Mouse (Mus musculus): ENCODE measurements around the gene Fbxl18. TPM values are rescaled to one million over a fixed set of nuclear protein-coding genes. Genes with fewer than 3 reads are reported as not detected.

Gene Fbxl18
- 10 to 100 TPM; 14.0 to 18.5 (median 15.1) TPM for total RNA-seq (2022)

DNA sequence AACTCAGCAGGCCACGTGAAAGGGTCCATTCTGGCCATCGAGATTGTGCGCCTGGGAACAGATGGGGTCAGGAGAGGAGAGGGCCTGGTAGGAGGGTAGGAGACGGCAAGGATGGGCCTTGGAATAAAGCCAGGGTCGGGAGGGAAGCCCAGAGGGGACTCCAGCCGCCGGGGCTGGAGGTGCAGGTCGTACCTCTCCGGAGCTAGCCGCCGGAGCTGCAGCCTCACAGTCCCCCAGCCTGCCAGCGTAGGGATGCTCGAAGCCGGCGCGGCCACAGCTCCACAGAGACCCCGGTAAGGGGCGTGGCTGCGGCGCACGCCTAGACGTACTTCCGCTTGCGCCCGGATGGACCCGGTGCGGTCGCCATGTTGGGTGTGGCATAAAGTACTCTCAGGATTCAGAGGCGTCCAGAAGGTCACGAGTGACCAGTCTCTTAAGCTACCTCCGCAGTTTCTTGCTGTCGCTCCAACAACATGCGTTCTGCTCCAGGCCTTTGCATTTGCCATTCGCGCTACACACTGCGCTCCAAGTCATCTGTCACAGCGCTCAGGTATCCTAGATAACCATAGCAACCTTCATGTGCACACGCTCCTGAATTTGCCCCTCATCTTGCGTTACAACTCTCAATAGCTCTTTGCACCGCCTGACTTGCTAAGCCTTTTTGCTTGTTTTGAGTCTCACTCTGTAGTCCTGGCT is at the start of gene Fbxl18:
Gene Fbxl18, minus strand, starts transcription at position 504 of the 696 bp plus-strand sequence.
- peak; percentile 85 for DNase-seq

DNA sequence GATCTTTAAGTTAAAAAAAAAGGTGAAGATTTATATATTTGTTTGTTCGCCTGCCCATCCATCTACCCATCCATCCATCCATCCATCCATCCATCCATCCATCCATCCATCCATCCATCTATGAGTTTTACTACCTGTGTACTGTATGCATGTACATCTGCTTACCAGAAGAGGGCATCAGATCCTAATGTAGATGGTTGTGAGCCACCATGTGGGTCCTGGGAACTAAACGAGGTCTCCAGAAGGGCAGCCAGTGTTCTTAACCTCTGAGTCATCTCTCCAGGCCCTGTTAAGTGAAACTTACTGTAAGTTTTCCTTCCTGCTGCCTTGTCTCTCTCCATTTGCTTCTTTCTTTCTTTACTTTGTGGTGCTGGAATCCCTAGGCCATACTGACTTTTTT is 45.2 kb upstream of the Fbxl18 start:
- no peak for DNase-seq

DNA sequence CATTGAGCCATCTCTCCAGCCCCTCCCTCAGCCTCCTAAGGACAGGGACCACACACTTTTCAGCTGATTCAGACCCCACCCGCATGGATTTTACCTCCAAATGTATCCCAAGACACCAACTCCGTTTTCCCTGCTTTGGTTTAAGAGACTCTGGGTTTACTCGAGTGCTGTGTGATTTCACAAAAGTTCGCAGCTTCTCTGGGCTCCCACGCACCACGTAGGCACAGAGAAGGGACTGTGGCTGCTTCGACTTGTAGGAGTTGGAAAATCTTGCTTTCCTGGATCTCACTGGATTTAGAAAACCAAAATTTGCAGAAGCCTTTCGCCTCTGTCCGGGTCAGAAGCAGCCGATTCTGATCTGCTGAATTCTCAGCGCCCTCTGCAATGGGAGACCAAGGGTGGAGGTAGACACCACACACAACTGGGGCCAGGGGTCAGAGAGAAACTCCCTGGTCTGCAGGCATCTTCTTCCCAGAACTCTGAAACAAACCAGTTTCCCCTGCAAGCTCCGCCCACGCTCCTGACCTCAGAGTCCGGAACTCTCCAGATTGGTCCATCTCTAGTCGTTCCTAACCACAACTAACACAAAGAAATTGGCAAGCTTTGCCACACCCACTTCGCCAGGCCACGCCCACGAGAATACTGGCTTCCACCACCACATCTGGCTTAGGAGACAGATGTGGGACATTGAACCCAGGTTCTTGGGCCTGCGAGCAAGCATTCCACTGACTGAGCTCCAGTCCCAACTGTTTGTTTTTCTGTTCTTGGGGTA is 42.9 kb upstream of the Fbxl18 start:
- DNase-seq: no peak

DNA sequence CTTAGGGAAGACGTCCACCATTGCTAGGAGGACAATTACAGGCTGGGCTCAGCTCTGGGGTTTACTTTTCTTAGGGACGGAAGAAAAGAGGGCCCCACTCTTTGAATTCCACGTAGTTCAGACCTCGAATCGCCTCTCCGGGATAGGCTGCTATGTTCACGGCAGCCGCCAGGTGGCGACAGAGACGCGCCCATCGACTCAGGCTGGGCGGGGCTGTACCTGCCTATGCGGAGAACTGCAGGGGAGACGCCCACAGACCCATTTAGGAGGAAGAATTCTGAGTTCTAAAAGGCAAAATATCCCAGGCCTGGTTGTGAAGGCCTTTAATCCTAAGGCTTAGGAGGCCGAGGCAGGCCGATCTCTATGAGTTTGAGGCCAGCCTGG is 41.1 kb upstream of the Fbxl18 start:
- peak; percentile 65 for DNase-seq

DNA sequence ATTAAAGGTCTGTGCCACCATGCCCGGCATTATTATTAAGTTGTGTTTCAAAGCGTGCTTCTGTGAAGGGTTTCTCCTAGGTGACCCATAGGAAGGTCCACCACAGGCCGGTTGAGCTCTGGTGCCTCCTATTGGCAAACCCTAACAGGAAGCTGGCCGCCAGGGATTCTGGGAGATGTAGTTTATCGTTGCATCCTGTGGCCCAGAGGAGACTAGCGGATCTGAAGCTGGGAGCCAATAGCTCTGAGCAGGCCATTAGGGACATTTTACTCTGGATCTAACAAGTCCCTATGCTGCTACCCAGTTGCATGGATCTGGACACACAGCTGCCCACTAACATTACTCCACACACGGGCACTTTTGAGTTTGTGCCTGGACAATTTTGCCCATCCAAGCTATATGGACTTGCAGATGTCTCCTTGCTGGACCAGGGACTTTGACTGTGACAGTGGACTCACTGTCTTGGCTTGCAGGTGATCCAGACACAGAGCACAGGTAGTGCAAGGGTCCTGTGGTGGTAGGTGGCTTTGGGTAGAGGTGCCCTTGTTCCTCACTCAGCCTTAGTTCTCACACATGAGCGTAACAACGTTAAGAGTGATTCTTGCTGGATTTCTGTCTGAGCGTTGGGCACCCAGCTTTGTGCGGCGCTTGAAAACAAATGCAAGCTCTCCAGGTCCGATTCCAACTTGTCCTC is 40.6 kb upstream of the Fbxl18 start:
- peak; percentile 78 for DNase-seq

DNA sequence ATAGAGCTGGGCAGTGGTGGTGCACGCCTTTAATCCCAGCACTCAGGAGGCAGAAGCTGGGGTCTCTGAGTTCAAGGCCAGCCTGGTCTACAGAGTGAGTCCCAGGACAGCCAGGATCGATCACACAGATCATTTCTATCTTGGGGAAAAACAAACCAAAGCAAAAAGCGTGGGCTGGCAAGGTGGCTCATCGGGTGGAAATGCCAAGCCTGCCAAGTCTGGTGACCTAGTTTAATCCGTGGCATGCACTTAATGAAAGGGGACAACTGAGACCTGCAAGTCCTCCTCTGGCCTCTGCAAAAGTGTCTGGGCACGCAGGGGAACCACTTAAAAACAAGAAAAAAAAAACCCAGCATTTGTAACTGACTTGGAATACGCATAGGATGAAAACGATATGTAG is 37.5 kb upstream of the Fbxl18 start:
- no peak for DNase-seq

DNA sequence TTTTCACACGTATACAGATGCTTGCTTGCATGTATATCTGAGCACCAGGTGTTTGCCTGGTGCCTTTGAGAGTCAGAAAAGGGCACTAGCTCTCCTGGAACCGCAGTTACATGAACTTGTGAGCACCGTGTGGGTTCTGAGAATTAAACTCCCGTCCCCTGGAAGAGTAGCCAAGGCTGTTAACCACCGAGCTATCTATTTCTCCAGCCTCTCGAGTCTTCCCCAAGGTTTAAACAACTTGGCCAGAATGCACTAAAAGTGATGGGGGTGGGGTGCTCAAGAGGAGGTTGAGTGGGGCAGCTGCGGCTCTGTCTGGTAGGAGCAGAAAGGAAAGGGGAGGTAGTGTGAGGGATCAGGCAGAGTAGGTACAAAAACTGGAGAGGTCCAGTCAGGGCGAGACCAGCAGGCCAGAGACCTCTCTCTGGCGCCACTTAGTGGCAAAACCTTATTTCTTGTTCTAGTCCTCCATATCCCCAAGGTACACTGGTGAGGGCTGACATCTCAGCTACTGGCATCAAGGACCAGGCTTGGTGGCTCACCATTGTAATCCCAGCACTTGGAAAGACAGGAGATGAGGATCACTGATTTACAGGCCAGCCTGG is 37.0 kb upstream of the Fbxl18 start:
- peak; percentile 76 for DNase-seq

DNA sequence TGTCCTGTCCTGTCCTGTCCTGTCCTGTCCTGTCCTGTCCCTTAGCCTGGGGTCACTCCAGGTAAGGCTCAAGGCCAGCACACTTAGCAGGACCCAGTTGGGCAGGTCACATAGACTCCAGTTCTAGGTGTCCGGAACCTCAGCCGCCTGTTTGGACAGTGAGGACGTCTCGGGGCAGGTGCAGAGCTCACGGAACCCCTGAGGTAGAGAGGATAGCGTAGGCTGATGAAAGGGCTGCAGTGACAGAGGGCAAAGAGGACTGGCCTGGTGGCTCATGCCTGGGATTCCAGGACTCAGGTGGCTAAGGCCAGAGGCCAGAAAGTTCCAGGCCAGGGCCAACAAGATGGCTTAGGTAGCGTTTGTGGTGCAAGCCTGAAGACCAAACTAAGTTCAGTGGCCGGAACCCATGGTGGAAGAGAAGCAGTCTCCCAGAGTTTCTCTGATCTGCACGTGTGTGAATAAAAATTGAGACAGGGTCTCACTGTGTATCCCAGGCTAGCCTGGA is 36.1 kb upstream of the Fbxl18 start:
- no peak for DNase-seq

DNA sequence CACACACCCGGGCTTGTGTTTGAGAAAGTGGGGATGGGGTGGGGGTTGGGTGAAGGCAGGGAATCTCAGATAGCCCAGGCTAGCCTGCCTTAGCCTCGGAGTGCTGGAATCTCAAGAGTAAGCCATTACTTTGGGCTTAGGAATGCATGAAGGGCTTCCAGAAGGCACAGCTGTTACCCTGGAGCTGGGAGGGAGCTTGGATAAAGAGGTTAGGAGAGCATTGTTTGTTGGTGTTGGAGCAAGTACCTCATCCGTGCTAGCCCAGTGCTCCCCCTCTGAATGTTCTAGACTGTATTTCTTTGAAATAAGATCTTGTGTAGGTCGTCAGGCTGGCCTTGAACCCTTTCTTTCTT is 34.2 kb upstream of the Fbxl18 start:
- no peak for DNase-seq

DNA sequence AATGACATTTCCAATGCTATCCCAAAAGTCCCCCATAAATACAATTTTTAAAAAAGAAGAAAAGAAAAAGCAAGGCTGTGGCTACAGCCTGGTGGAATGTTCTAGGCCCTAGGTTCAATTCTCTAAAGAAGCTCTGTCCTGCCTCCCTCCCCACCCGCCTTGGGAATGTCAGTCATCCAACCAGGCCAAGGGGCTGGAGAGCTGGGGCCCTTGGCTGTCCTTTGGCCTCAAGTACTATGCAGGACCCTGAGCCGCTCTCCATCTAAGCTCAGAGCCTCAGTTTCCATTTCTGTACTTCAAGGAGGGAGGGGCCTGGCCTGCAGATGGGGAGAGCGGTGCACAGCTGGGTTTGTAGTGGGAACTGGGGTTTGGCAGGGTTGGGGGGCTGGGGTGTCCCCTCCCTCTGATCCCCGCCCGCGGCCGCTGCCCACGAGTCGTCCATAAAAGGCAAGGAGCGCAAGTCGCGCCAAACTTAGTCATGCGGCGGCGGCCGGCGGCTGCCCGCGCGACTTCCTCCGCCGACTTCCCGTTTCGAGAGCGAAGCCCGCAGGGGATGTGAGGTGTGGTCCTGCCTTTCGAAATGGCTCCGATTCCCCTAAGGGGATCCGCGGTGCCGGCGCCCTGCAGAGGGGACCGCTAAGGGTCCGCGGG is 33.7 kb upstream of the Fbxl18 start:
- peak; percentile 83 for DNase-seq

DNA sequence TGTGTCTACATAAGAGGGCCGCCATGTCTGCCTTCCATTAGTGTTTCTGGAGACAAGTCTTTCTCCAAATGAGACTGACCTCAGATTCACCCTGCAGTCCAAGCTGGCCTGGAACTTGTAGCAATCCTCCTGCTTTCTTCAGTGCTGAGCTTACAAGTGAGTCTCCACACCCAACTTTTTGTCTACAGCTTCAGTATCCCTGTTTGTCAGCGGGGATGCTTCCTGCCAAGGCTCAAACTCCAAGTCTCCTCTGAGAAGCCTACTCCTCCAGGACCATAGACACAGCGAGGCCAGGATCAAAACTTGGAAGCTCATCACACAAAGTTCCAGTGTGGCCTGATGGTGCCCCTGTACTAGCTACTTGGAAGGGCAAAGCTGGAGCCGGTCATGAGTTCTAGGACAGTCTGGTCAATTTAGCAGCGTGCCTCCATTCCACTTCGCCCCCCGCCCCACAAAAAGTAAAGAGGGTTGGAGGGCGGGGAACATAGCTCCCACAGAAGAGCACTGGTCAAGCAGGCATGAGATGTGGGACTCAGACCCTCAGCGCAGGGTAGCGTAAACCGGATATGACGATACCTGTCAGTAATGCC is 32.2 kb upstream of the Fbxl18 start:
- DNase-seq: no peak

DNA sequence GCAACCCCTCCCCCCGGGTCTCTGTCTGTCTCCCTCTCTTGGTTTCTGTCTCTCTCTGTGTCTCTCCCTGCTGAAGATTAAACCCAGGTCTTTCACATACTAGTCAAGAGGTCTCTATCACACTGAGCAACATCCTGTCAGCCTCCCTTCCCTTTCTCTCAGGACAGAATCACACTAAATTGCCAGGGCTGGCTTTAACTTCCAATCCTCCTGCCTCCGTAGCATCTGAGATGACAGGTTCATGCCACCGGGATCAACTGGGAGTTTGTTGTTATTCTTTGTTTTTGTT is 31.7 kb upstream of the Fbxl18 start:
- DNase-seq: no peak

DNA sequence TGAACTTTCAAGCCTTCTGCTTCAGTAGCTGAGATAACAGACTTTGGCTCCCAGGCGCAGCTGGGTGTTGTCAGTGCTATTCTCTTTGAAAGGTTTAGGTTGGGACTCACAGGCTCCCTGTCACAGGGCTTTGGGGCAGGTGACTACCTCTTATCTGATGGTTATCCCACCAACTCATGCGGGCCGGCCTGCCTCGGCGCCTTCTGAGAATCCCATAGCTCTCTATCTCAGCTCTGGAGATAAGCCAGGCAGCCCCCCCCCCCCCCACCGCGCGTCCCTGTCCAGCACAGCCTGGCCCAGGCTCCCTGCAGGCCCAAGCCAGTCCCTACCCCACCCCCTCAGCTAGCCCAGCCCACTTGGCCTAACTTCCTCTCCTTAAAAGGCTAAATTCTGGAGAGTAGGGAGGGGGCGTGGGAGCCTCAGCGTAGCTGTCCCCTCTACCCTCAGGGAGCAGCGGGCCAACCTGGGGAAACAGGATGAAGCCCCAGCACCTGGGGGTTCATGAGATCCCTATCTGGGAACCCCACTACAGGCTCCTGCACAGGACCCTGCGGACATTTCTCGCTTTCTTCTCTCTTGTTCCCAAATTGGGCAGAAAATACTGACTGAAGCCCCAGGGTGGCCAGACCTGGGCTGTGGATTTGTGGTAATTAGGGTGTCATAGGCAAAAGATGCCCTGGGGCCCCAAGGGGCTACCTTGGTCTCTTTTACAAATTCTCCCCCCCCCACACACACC is 31.2 kb upstream of the Fbxl18 start:
- DNase-seq: no peak

DNA sequence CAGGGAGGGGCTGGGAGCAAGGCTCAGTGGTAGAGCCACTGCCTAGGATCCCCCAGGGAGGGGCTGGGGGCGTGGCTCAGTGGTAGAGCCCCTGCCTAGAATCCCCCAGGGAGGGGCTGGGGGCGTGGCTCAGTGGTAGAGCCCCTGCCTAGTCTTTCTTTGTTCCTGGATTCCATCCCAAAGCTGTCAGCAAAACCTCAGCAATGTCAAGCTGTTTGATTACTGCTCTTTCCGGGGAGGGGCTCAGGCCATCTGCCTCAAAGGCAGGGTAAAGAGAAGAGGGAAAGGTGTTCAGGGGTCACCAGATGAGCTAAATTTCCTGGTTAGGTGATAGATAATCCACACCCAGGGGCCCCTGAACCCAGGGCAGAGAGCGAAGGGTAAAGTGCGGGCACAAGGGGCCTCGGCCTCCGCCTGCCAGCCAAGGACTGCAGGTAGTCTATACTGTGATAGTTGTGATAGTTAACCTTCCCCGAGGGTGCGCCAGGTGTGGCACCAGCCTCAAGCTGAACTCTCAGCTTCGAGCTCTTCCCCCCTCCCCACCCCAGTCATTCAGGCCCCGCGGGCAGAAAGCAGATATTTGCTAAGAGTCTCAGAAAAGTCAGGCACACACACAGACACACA is 29.2 kb upstream of the Fbxl18 start:
- no peak for DNase-seq

DNA sequence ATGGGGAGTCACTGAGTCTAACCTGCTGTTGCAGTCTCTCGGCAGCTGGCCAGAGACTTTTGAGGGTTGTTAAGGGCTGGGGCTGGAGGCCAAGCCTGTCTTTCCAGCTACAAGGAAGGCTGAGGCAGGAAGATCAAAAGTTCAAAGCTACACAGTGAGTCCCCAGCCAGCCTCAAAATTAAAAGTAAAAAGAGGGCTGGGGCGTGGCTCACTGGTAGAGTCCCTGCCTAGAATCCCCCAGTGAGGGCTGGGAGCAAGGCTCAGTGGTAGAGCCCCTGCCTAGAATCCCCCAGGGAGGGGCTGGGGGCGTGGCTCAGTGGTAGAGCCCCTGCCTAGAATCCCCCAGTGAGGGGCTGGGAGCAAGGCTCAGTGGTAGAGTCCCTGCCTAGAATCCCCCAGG is 28.6 kb upstream of the Fbxl18 start:
- no peak for DNase-seq

DNA sequence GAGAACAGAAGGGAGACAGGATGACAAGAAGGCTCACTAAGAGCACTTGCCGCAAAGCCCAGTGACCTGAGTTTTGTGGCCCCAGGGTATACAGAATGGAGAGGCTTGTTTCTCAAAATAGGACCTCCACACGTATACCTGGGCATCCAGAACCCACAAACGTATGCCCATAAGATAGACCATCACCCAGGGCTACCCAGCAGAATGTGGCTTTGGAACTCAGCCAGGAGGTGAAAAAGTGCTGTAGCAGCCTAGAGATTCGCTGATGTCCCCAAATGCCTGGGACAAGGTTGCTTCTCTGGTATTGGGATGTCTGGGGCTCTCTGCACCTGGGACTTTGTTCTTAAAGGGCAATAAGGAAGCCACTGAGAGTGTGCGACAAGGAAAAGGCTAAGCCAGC is 27.0 kb upstream of the Fbxl18 start:
- DNase-seq: no peak

DNA sequence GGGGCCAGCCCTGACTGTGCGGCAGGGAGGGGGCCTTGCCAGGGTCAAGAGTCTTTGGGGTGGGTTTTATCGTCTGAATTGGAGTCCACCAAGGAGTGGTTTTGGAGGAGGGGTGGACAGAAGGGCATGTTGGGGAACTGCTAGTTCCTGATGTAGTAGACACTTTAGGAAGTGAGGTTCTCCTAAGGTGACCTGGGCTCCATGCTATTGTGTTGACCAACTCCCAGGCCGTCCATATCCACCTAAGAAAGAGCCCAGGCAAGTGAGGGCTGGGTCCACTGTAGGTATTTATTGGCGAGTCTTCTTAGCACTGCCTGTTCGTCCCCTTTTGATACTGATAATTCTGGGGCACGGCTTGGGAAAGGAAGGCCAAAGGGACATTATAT is 25.8 kb upstream of the Fbxl18 start:
- DNase-seq: no peak

DNA sequence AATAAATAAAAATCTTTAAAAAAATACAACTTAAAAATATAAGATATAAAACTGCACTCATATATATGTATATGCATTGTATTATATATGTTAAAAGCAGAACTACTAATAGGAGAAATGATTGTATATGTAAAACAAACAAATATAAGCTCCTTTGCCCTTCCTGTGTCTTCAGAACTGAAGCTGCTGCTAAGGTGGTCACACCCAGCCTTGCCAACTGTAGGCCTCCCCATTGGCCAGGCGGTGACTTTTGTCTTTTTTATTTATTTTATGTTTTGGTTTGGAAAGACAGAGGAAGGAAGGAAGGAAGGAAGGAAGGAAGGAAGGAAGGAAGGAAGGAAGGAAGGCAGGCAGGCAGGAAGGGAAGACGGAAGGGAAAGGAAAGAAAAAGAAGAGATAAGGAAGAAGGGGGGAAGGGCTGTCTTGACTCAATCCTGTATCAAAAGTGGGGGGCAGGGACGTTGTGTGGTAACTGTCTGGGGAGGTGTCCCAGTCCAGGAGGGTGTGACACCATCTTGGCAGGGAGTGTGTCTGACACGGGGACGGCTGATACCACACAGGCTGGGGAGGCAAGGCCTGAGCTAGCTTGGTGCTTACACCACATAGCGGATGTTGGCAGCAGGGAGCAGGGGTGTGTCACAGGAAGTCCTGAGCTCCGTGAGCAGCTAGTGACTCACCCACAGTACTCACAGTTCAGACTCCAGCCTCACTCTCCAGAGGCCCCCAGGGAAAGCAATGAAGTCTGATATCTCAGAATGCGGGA is 25.3 kb upstream of the Fbxl18 start:
- DNase-seq: peak; percentile 88

DNA sequence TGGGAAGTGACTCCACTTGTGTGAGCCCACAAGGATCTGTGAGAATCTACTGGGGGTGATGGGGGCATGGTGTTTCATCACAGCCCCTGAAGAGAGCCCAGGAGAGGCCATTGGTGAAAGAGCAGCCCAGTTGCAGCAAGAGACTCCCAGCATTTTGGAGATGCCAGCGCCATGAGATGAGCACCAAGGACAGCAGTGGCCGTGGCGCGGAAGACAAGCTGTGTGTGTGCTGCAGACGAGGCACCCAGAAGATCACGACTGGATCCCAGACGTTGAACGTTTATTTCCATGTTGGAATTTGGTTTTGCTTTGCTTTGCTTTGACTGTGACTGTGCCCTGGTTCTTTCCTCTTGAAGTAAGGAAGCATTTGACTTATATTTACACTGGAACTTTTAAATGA is 22.2 kb upstream of the Fbxl18 start:
- no peak for DNase-seq

DNA sequence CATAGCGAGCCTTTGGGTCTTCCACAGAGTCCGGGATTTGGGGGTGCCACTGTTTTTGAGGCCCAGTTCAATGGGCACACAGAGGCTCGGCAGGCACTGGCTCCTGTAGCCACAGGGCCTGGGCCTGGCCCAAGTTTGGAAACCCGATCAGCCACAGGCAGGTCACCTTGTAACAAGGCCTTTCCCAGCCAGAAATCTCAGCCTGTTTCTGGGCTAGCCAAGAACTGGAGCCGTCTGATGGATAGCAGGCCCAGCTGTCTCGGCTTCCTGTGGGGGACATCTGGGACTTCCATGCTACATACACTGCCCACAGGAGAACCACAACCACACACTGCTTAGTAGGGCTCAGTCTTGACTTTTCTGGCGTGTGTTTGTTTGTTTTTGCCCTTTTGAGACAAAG is 21.4 kb upstream of the Fbxl18 start:
- DNase-seq: no peak

Measured in adrenal gland, adult 8-10 months (tissue).